7 mouse cellular contexts compared by ENCODE assay signal in genomic region chr16:92301412-92301806, GRCm38 (mm10). TPM values are rescaled to one million over a fixed set of nuclear protein-coding genes. Genes with fewer than 3 reads are reported as not detected.
DNase-seq lines count a peak whose midpoint lies in the region; ATAC-seq and TF ChIP-seq lines count a peak whose summit lies in the region.

No protein-coding gene starts in this region.

- H3K4me3 ChIP-seq in lung, adult 2 months (replicated peaks; ENCODE audit: extremely low read depth, low read depth, low read length) = peak overlapping the region; percentile 84
- peak overlapping the region; percentile 82 for H3K4me3 ChIP-seq in cerebellum, adult 2 months (replicated peaks; ENCODE audit: insufficient read depth, low read depth, low read length)
- peak overlapping the region; percentile 76 for H3K4me3 ChIP-seq in erythroblast, embryonic 14.5 days (replicated peaks)
- peak overlapping the region; percentile 73 for H3K4me3 ChIP-seq in intestine, embryonic 16.5 days (ENCODE audit: low read length)
- peak overlapping the region; percentile 95 for H3K4me3 ChIP-seq in megakaryocyte, embryonic 14.5 days (replicated peaks)

- DNase-seq in lung, adult 2 months = no peak
- DNase-seq in lung, postnatal 14 days = no peak
- DNase-seq in cerebellum, adult 2 months = peak in 1 of 2 experiments; percentile 63
- no peak for DNase-seq in frontal cortex, postnatal 25 days (ENCODE audit: low spot score in 2 of 2)

- H3K4me1 ChIP-seq in lung, adult 2 months (ENCODE audit: control insufficient read depth, insufficient read depth, low read length) = peaks cover 6% of the 10 kb centered on the region; the same call in 1 of the 2 replicates
- peaks cover 6% of the 10 kb centered on the region; the same call in 1 of the 2 replicates for H3K4me1 ChIP-seq in cerebellum, adult 2 months (ENCODE audit: control insufficient read depth, insufficient read depth, low read length)
- peaks cover 37% of the 10 kb centered on the region for H3K4me1 ChIP-seq in erythroblast, embryonic 14.5 days (ENCODE audit: control insufficient read depth)
- peaks cover 18% of the 10 kb centered on the region for H3K4me1 ChIP-seq in intestine, embryonic 16.5 days (ENCODE audit: control insufficient read depth, insufficient read depth, low read length)
- peaks cover 73% of the 10 kb centered on the region for H3K4me1 ChIP-seq in megakaryocyte, embryonic 14.5 days

- no peak for TF ChIP-seq POLR2A in lung, adult 2 months (IDR thresholded peaks at IDR 0.05; ENCODE audit: borderline replicate concordance, extremely low read depth, low read depth, low read length)
- TF ChIP-seq POLR2A in cerebellum, adult 2 months (IDR thresholded peaks at IDR 0.05; ENCODE audit: borderline replicate concordance, insufficient read depth, low read length) = no peak

- WGBS in lung, adult 2 months = under 1% methylated on average over 12 of the region's 12 CpGs
- WGBS in cerebellum, adult 2 months = 2% methylated on average over 12 of the region's 12 CpGs
- 0% methylated on average over 12 of the region's 12 CpGs for WGBS in intestine, embryonic 16.5 days

- H3K9ac ChIP-seq in intestine, embryonic 16.5 days (ENCODE audit: low read depth, low read length) = peak overlapping the region; percentile 86

- no peak for TF ChIP-seq CTCF in lung, adult 2 months (IDR thresholded peaks at IDR 0.05; ENCODE audit: insufficient read depth, low read length)
- TF ChIP-seq CTCF in cerebellum, adult 2 months (IDR thresholded peaks at IDR 0.05; ENCODE audit: borderline replicate concordance, insufficient read depth, low read depth, low read length) = no peak

- ATAC-seq in intestine, embryonic 16.5 days = peak; percentile 71

- H3K27me3 ChIP-seq in cerebellum, adult 2 months (ENCODE audit: control insufficient read depth, insufficient read depth, low read length) = no peaks in the 10 kb centered on the region
- H3K27me3 ChIP-seq in erythroblast, embryonic 14.5 days (ENCODE audit: control insufficient read depth) = peaks cover 3% of the 10 kb centered on the region
- no peaks in the 10 kb centered on the region for H3K27me3 ChIP-seq in intestine, embryonic 16.5 days (replicated peaks; ENCODE audit: control insufficient read depth, insufficient read depth, low read length)
- peaks cover 4% of the 10 kb centered on the region for H3K27me3 ChIP-seq in megakaryocyte, embryonic 14.5 days (replicated peaks)

- H3K4me2 ChIP-seq in intestine, embryonic 16.5 days (ENCODE audit: low read depth, low read length) = peak overlapping the region; percentile 78

- peaks cover 10% of the 10 kb centered on the region for H3K36me3 ChIP-seq in erythroblast, embryonic 14.5 days (ENCODE audit: control insufficient read depth)
- H3K36me3 ChIP-seq in intestine, embryonic 16.5 days (ENCODE audit: control insufficient read depth, insufficient read depth, low read length) = no peaks in the 10 kb centered on the region
- H3K36me3 ChIP-seq in megakaryocyte, embryonic 14.5 days (replicated peaks; ENCODE audit: low read length) = peaks cover 16% of the 10 kb centered on the region

- H3K9me3 ChIP-seq in erythroblast, embryonic 14.5 days (ENCODE audit: control insufficient read depth, low read length) = no peaks in the 10 kb centered on the region
- H3K9me3 ChIP-seq in intestine, embryonic 16.5 days (ENCODE audit: control insufficient read depth, low read length) = no peaks in the 10 kb centered on the region
- no peaks in the 10 kb centered on the region for H3K9me3 ChIP-seq in megakaryocyte, embryonic 14.5 days

- peak overlapping the region; percentile 20; the same call in 1 of the 2 replicates for H3K27ac ChIP-seq in cerebellum, adult 2 months (ENCODE audit: insufficient read depth, low read length)
- peak overlapping the region; percentile 58; the same call in 1 of the 2 replicates for H3K27ac ChIP-seq in intestine, embryonic 16.5 days (ENCODE audit: low read length)

RNA-seq across cellular contexts. Expression of gene Smim11, which starts 0.3 kb away (rescaled TPM):
- 22.4 and 22.9 TPM in 2 replicates for polyA plus RNA-seq in lung, adult 2 months (2012; rRNA removed)
- 32.2 and 35.8 TPM in 2 replicates for polyA plus RNA-seq in cerebellum, adult 2 months (2012; rRNA removed)
- polyA plus RNA-seq in erythroblast, embryonic 14.5 days (2012) = 0.94 and 1.2 TPM in 2 replicates
- 98.0 and 101 TPM in 2 replicates for polyA plus RNA-seq in intestine, embryonic 16.5 days (2015; fragmentation: Nextera tagmentation; extraction: Ambion mirVana)
- polyA plus RNA-seq in megakaryocyte, embryonic 14.5 days (2012; ENCODE audit: insufficient read depth, low replicate concordance) = 18.6 TPM in 1 of 2 replicates, not detected in the other

RNA-seq across cellular contexts. Expression of gene Kcne2, which starts 9.2 kb away (rescaled TPM):
- polyA plus RNA-seq in lung, adult 2 months (2012; rRNA removed) = 12.5 and 17.5 TPM in 2 replicates
- polyA plus RNA-seq in cerebellum, adult 2 months (2012; rRNA removed) = 3.7 and 10.0 TPM in 2 replicates
- not detected in 2 replicates for polyA plus RNA-seq in erythroblast, embryonic 14.5 days (2012)
- 0.10 and 0.21 TPM in 2 replicates for polyA plus RNA-seq in intestine, embryonic 16.5 days (2015; fragmentation: Nextera tagmentation; extraction: Ambion mirVana)
- not detected in 2 replicates for polyA plus RNA-seq in megakaryocyte, embryonic 14.5 days (2012; ENCODE audit: insufficient read depth, low replicate concordance)

RNA-seq across cellular contexts. Expression of gene Fam243, which starts 19.8 kb away (rescaled TPM):
- not detected in 2 replicates for polyA plus RNA-seq in lung, adult 2 months (2012; rRNA removed)
- polyA plus RNA-seq in cerebellum, adult 2 months (2012; rRNA removed) = not detected in 2 replicates
- polyA plus RNA-seq in erythroblast, embryonic 14.5 days (2012) = not detected in 2 replicates
- not detected in 2 replicates for polyA plus RNA-seq in intestine, embryonic 16.5 days (2015; fragmentation: Nextera tagmentation; extraction: Ambion mirVana)
- polyA plus RNA-seq in megakaryocyte, embryonic 14.5 days (2012; ENCODE audit: insufficient read depth, low replicate concordance) = not detected in 2 replicates

RNA-seq across cellular contexts. Expression of gene Kcne1, which starts 57.9 kb away (rescaled TPM):
- not detected in 2 replicates for polyA plus RNA-seq in lung, adult 2 months (2012; rRNA removed)
- 0.08 TPM in 1 of 2 replicates, not detected in the other for polyA plus RNA-seq in cerebellum, adult 2 months (2012; rRNA removed)
- polyA plus RNA-seq in erythroblast, embryonic 14.5 days (2012) = not detected in 2 replicates
- not detected in 2 replicates for polyA plus RNA-seq in intestine, embryonic 16.5 days (2015; fragmentation: Nextera tagmentation; extraction: Ambion mirVana)
- 0.02 TPM in 1 of 2 replicates, not detected in the other for polyA plus RNA-seq in megakaryocyte, embryonic 14.5 days (2012; ENCODE audit: insufficient read depth, low replicate concordance)
